In genomic region chr6:29524034-29524489, GRCm38 (mm10) we compare ENCODE assay signal across 12 mouse cellular contexts. TPM values are rescaled to one million over a fixed set of nuclear protein-coding genes. Genes with fewer than 3 reads are reported as not detected.
A peak's percentile ranks its signal among the peaks of the same experiment; 100 is the strongest.
DNase-seq lines count a peak whose midpoint lies in the region; ATAC-seq and TF ChIP-seq lines count a peak whose summit lies in the region.
"Had no signal": no experiment of that assay in that cellular context is flagged by ENCODE, and none has a peak within 500 bp of the region (broad histone marks: within the 10 kb centered on the region; RNA-seq: fewer than 3 reads in every experiment).

No protein-coding gene starts in this region.

- WGBS in heart, postnatal 0 days, result 35% methylated on average over 6 of the region's 6 CpGs

- DNase-seq in layer of hippocampus, adult 2 months (ENCODE audit: low spot score in 2 of 2), result no peak
- DNase-seq in layer of hippocampus, adult 18-20 months (ENCODE audit: low spot score in 2 of 2), result no peak
- peak; percentile 14 for DNase-seq in adipocyte (ENCODE audit: low spot score)
- DNase-seq in heart, postnatal 0 days (ENCODE audit: low spot score), result peak; percentile 35
- peak; percentile 14 for DNase-seq in naive thymus-derived CD4-positive, alpha-beta T cell, adult 2 months (ENCODE audit: low read depth)
- DNase-seq in thymus, postnatal 0 days (ENCODE audit: low spot score), result no peak
- DNase-seq in right cerebral cortex, postnatal 25 days, result no peak
- no peak for DNase-seq in adrenal gland, postnatal 14 days
- DNase-seq: right cerebral cortex, postnatal 14 days had no signal

- no peak for TF ChIP-seq EP300 in heart, postnatal 0 days (IDR thresholded peaks at IDR 0.05; ENCODE audit: low read depth)

- no peak for TF ChIP-seq CTCF in layer of hippocampus, adult 2 months (conservative IDR thresholded peaks at IDR 0.05)
- TF ChIP-seq CTCF in heart, postnatal 0 days (IDR thresholded peaks at IDR 0.05; ENCODE audit: low read depth), result no peak

- no peak; the same call in 1 of the 2 replicates for ATAC-seq in heart, postnatal 0 days (ENCODE audit: insufficient read depth, low read depth)

- no peak overlapping the region for H3K4me2 ChIP-seq in heart, postnatal 0 days (ENCODE audit: low read depth, low read length)

- no peaks in the 10 kb centered on the region for H3K36me3 ChIP-seq in heart, postnatal 0 days (replicated peaks; ENCODE audit: control insufficient read depth, insufficient read depth, low read length)
- H3K36me3 ChIP-seq: G1E had no signal

- peak overlapping the region; percentile 55; the same call in 1 of the 2 replicates for H3K27ac ChIP-seq in layer of hippocampus, adult 2 months
- H3K27ac ChIP-seq in heart, postnatal 0 days (ENCODE audit: low read depth), result no peak overlapping the region
- H3K27ac ChIP-seq: liver, embryonic 14.5 days had no signal

- H3K9ac ChIP-seq in heart, postnatal 0 days (replicated peaks; ENCODE audit: low read depth, low read length), result no peak overlapping the region
- H3K9ac ChIP-seq: liver, embryonic 14.5 days had no signal

- no peaks in the 10 kb centered on the region for H3K9me3 ChIP-seq in heart, postnatal 0 days (replicated peaks; ENCODE audit: control insufficient read depth, low read length)

- H3K4me3 ChIP-seq in layer of hippocampus, adult 2 months, result no peak overlapping the region
- no peak overlapping the region for H3K4me3 ChIP-seq in heart, postnatal 0 days (ENCODE audit: low read depth, low read length)

- H3K27me3 ChIP-seq in heart, postnatal 0 days (ENCODE audit: control insufficient read depth, insufficient read depth, low read length), result peaks cover 25% of the 10 kb centered on the region

- peaks cover 2% of the 10 kb centered on the region; the same call in 1 of the 2 replicates for H3K4me1 ChIP-seq in heart, postnatal 0 days (ENCODE audit: control insufficient read depth, insufficient read depth)

RNA-seq across cellular contexts. Expression of gene Irf5, which starts 2.4 kb away (rescaled TPM):
- 1 to 10 TPM; 3.8 to 5.1 TPM for total RNA-seq in layer of hippocampus, adult 2 months (2021)
- total RNA-seq in layer of hippocampus, adult 18-20 months (2021), result 1 to 10 TPM; 4.4 to 5.4 TPM
- 3.5 and 3.6 TPM in 2 replicates for total RNA-seq in heart, postnatal 0 days (2014; rRNA removed; ENCODE audit: low replicate concordance)
- 2.3 and 2.7 TPM in 2 replicates for polyA plus RNA-seq in heart, postnatal 0 days (2015; fragmentation: Nextera tagmentation; extraction: Ambion mirVana)
- 12.3 and 13.4 TPM in 2 replicates for polyA plus RNA-seq in thymus, postnatal 0 days (2015; fragmentation: Nextera tagmentation; extraction: Ambion mirVana)
- total RNA-seq in adrenal gland, postnatal 14 days (2021), result 3.0 and 10.9 TPM in 2 replicates

RNA-seq across cellular contexts. Expression of gene Kcp, which starts 16.3 kb away (rescaled TPM):
- 1 to 10 TPM; 1.1 to 2.0 TPM for total RNA-seq in layer of hippocampus, adult 2 months (2021)
- total RNA-seq in layer of hippocampus, adult 18-20 months (2021), result 1 to 10 TPM; 1.1 to 2.3 TPM
- total RNA-seq in heart, postnatal 0 days (2014; rRNA removed; ENCODE audit: low replicate concordance), result 6.2 and 17.9 TPM in 2 replicates
- polyA plus RNA-seq in heart, postnatal 0 days (2015; fragmentation: Nextera tagmentation; extraction: Ambion mirVana), result 4.2 and 4.7 TPM in 2 replicates
- 0.82 and 1.2 TPM in 2 replicates for polyA plus RNA-seq in thymus, postnatal 0 days (2015; fragmentation: Nextera tagmentation; extraction: Ambion mirVana)
- total RNA-seq in adrenal gland, postnatal 14 days (2021), result 6.1 and 7.1 TPM in 2 replicates

RNA-seq across cellular contexts. Expression of gene Atp6v1fnb, which starts 52.8 kb away (rescaled TPM):
- total RNA-seq in layer of hippocampus, adult 2 months (2021), result under 1 TPM in 1 of 2 experiments, not detected in 1; 0.59 TPM
- total RNA-seq in layer of hippocampus, adult 18-20 months (2021), result 1 to 10 TPM in 1 of 2 experiments, under 1 TPM in 1; 0.67 to 1.2 TPM
- not detected in 2 replicates for total RNA-seq in heart, postnatal 0 days (2014; rRNA removed; ENCODE audit: low replicate concordance)
- not detected in 2 replicates for polyA plus RNA-seq in heart, postnatal 0 days (2015; fragmentation: Nextera tagmentation; extraction: Ambion mirVana)
- polyA plus RNA-seq in thymus, postnatal 0 days (2015; fragmentation: Nextera tagmentation; extraction: Ambion mirVana), result not detected in 2 replicates
- not detected in 2 replicates for total RNA-seq in adrenal gland, postnatal 14 days (2021)
- polyA plus RNA-seq: G1E; heart, embryonic 14.5 days; liver, embryonic 14.5 days had no signal

RNA-seq across cellular contexts. Expression of gene Atp6v1f, which starts 56.5 kb away (rescaled TPM):
- 100 to 1,000 TPM; 245 to 247 TPM for total RNA-seq in layer of hippocampus, adult 2 months (2021)
- total RNA-seq in layer of hippocampus, adult 18-20 months (2021), result 100 to 1,000 TPM; 250 to 276 TPM
- total RNA-seq in heart, postnatal 0 days (2014; rRNA removed; ENCODE audit: low replicate concordance), result 162 and 247 TPM in 2 replicates
- 228 and 238 TPM in 2 replicates for polyA plus RNA-seq in heart, postnatal 0 days (2015; fragmentation: Nextera tagmentation; extraction: Ambion mirVana)
- 381 and 416 TPM in 2 replicates for polyA plus RNA-seq in thymus, postnatal 0 days (2015; fragmentation: Nextera tagmentation; extraction: Ambion mirVana)
- total RNA-seq in adrenal gland, postnatal 14 days (2021), result 169 and 183 TPM in 2 replicates

Comparison
In these comparisons a context has a peak if more than half of its experiments do, and no peak if none do; other contexts are left out.
1. DNase-seq: peak in adipocyte (single experiment), heart, postnatal 0 days (single experiment) and naive thymus-derived CD4-positive, alpha-beta T cell, adult 2 months (single experiment); none in layer of hippocampus, adult 2 months (0 of 2), layer of hippocampus, adult 18-20 months (0 of 2), thymus, postnatal 0 days (single experiment), right cerebral cortex, postnatal 25 days (single experiment) and adrenal gland, postnatal 14 days (single experiment).